ENCODE assay signal across 25 mouse cellular contexts in genomic region chr16:53788594-53788993, GRCm38 (mm10).
A peak's percentile ranks its signal among the peaks of the same experiment; 100 is the strongest.
DNase-seq lines count a peak whose midpoint lies in the region; ATAC-seq lines count a peak whose summit lies in the region.
"Had no signal": no experiment of that assay in that cellular context is flagged by ENCODE, and none has a peak within 500 bp of the region (broad histone marks: within the 10 kb centered on the region; RNA-seq: fewer than 3 reads in every experiment).

No protein-coding gene starts in this region.

- no peaks in the 10 kb centered on the region for H3K9me3 ChIP-seq in midbrain, embryonic 15.5 days
- H3K9me3 ChIP-seq: heart, embryonic 12.5 days; limb, embryonic 12.5 days; liver, embryonic 15.5 days had no signal

- no peak overlapping the region for H3K4me3 ChIP-seq in midbrain, embryonic 15.5 days
- H3K4me3 ChIP-seq: erythroblast, embryonic 14.5 days; heart, adult 2 months; heart, embryonic 12.5 days; left cerebral cortex, adult 2 months; limb, embryonic 12.5 days; liver, embryonic 15.5 days had no signal

- H3K27ac ChIP-seq in midbrain, embryonic 15.5 days, result no peak overlapping the region
- H3K27ac ChIP-seq: heart, adult 2 months; hindbrain, embryonic 14.5 days; left cerebral cortex, adult 2 months; limb, embryonic 12.5 days; liver, embryonic 15.5 days had no signal

- intact Hi-C loops in left cerebral cortex, postnatal 36 days (cut with DNase I), result no loop called here

- WGBS in midbrain, embryonic 15.5 days, result 84% methylated on average over 1 of the region's 1 CpGs

- H3K27me3 ChIP-seq in midbrain, embryonic 15.5 days (replicated peaks), result no peaks in the 10 kb centered on the region
- H3K27me3 ChIP-seq: heart, embryonic 12.5 days; limb, embryonic 12.5 days; liver, embryonic 15.5 days had no signal

- peak; percentile 2 to 11 for DNase-seq in layer of hippocampus, adult 8-10 months (ENCODE audit: low spot score in 2 of 2)
- no peak for DNase-seq in layer of hippocampus, adult 9-10 months (ENCODE audit: low spot score)
- DNase-seq in right cerebral cortex, adult 2 months (ENCODE audit: low spot score in 2 of 2), result peak; percentile 2 to 9
- DNase-seq in right cerebral cortex, postnatal 10 days (ENCODE audit: low spot score in 2 of 2), result no peak
- DNase-seq in left cerebral cortex, postnatal 36 days (ENCODE audit: low spot score in 2 of 2), result peak; percentile 15 to 21
- DNase-seq: adrenal gland, postnatal 25 days; B cell, adult 2 months; cerebellum, adult 2 months; cerebellum, postnatal 14 days; heart, adult 2 months; heart, postnatal 4 days; kidney, adult 9 months; kidney, postnatal 10 days; lung, embryonic 14.5 days; lung, postnatal 14 days had no signal

- ATAC-seq in midbrain, embryonic 15.5 days (replicated peaks), result no peak
- ATAC-seq: forebrain, embryonic 16.5 days; intestine, postnatal 0 days; midbrain, embryonic 16.5 days had no signal

- H3K4me2 ChIP-seq in midbrain, embryonic 15.5 days, result no peak overlapping the region
- H3K4me2 ChIP-seq: heart, embryonic 12.5 days; hindbrain, embryonic 14.5 days; limb, embryonic 12.5 days; liver, embryonic 15.5 days; lung, embryonic 14.5 days had no signal

- H3K4me1 ChIP-seq in midbrain, embryonic 15.5 days, result no peaks in the 10 kb centered on the region
- H3K4me1 ChIP-seq: heart, embryonic 12.5 days; limb, embryonic 12.5 days; liver, embryonic 15.5 days had no signal

- H3K36me3 ChIP-seq in midbrain, embryonic 15.5 days (replicated peaks), result no peaks in the 10 kb centered on the region
- H3K36me3 ChIP-seq: heart, embryonic 12.5 days; limb, embryonic 12.5 days; liver, embryonic 15.5 days had no signal

- H3K9ac ChIP-seq in midbrain, embryonic 15.5 days, result no peak overlapping the region
- H3K9ac ChIP-seq: heart, embryonic 12.5 days; hindbrain, embryonic 14.5 days; limb, embryonic 12.5 days; liver, embryonic 15.5 days; lung, embryonic 14.5 days had no signal

Comparison
In these comparisons a context has a peak if more than half of its experiments do, and no peak if none do; other contexts are left out.
1. DNase-seq: peak in layer of hippocampus, adult 8-10 months (2 of 2), right cerebral cortex, adult 2 months (2 of 2) and left cerebral cortex, postnatal 36 days (2 of 2); none in layer of hippocampus, adult 9-10 months (single experiment) and right cerebral cortex, postnatal 10 days (0 of 2).